Mouse (Mus musculus): ENCODE measurements around the gene Knstrn.

- TF ChIP-seq CTCF (IDR thresholded peaks at IDR 0.05) (no peak), EP300 (IDR thresholded peaks at IDR 0.05; ENCODE audit: insufficient read depth, low read depth, low read length) (no peak), POLR2A (IDR thresholded peaks at IDR 0.05; ENCODE audit: insufficient read depth, low read depth, low read length) (no peak)
Observed at GRCm38 (mm10) chr2:118804474-118804873, 9.3 kb upstream of the Knstrn start.
